Mouse (Mus musculus) lung, adult 2 months (tissue): ENCODE results near the gene D11Wsu47e.

ENCODE experiments used
- CTCF ChIP-seq: fragments of 200-500 bp; IDR thresholded peaks from 2 replicates; pipeline ENCODE4 v1.5.1; 2011; ENCODE audit warnings: mild to moderate bottlenecking, low read length, control low read depth; ENCODE audit not compliant: insufficient read depth
- POLR2A ChIP-seq: fragments of 200-500 bp; IDR thresholded peaks from 2 replicates; pipeline ENCODE4 v1.6.1; 2011; ENCODE audit warnings: low read depth, mild to moderate bottlenecking, control low read depth, low read length, borderline replicate concordance; ENCODE audit errors: extremely low read depth

DNA sequence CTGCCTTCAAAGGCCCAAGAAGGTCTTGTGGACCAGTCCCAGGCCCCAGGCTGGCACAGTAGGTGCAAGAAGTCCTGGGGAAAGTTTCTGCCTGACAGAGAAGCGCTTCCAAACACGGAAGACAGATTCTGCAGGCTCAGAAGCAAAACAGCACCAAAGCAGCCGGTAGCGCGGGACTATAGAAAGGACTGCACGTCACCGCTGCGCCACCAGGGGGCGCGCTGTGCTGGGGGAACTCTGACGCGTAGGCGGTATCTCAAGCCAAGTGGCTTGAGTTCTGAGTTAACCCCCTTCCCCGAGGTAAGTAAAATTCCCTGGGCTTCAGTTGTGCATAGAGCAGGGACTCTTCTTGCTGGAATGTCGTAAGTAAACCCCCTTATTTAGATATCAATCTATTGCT lies 36.1 kb upstream of the D11Wsu47e start:
- TF ChIP-seq CTCF (peak; percentile 91), POLR2A (no peak)
